9 mouse cellular contexts compared by ENCODE assay signal in genomic region chr10:86375903-86376302, GRCm38 (mm10).
DNase-seq lines count a peak whose midpoint lies in the region; ATAC-seq and TF ChIP-seq lines count a peak whose summit lies in the region.
"Had no signal": no experiment of that assay in that cellular context is flagged by ENCODE, and none has a peak within 500 bp of the region (broad histone marks: within the 10 kb centered on the region; RNA-seq: fewer than 3 reads in every experiment).

No protein-coding gene starts in this region.

- peak; percentile 21 to 43 for DNase-seq in frontal cortex, postnatal 14 days (ENCODE audit: low spot score in 2 of 2)
- DNase-seq in frontal cortex, adult 2 months (ENCODE audit: extremely low spot score in 1 of 2, low spot score in 1 of 2): no peak
- DNase-seq in midbrain, embryonic 11.5 days (ENCODE audit: low spot score, missing footprints): peak; percentile 10
- no peak for DNase-seq in midbrain, embryonic 10.5 days (ENCODE audit: low spot score)
- peak; percentile 65 to 75 for DNase-seq in kidney, postnatal 36 days
- DNase-seq in thymus, adult 2 months: no peak
- no peak for DNase-seq in spleen, postnatal 14 days (ENCODE audit: low spot score in 2 of 2)

- no peak for TF ChIP-seq POLR2A in thymus, adult 2 months (IDR thresholded peaks at IDR 0.05; ENCODE audit: control insufficient read depth, extremely low read depth, insufficient read depth, low read length, poor library complexity)

- no peak overlapping the region for H3K4me3 ChIP-seq in midbrain, embryonic 11.5 days (ENCODE audit: low read depth, low read length)
- no peak overlapping the region for H3K4me3 ChIP-seq in midbrain, embryonic 10.5 days
- no peak overlapping the region for H3K4me3 ChIP-seq in neural tube, embryonic 13.5 days
- no peak overlapping the region for H3K4me3 ChIP-seq in thymus, adult 2 months (ENCODE audit: control insufficient read depth, insufficient read depth, low read length)
- H3K4me3 ChIP-seq: heart, adult 2 months had no signal

- no peak overlapping the region for H3K4me2 ChIP-seq in midbrain, embryonic 11.5 days
- no peak overlapping the region for H3K4me2 ChIP-seq in neural tube, embryonic 13.5 days

- no peak overlapping the region for H3K9ac ChIP-seq in midbrain, embryonic 11.5 days (ENCODE audit: low read length)
- H3K9ac ChIP-seq in neural tube, embryonic 13.5 days: no peak overlapping the region

- H3K27me3 ChIP-seq in midbrain, embryonic 11.5 days (ENCODE audit: control insufficient read depth, insufficient read depth, low read length): no peaks in the 10 kb centered on the region
- no peaks in the 10 kb centered on the region for H3K27me3 ChIP-seq in midbrain, embryonic 10.5 days (ENCODE audit: low read depth, poor library complexity, severe bottlenecking)
- no peaks in the 10 kb centered on the region for H3K27me3 ChIP-seq in neural tube, embryonic 13.5 days
- H3K27me3 ChIP-seq in thymus, adult 2 months (ENCODE audit: control insufficient read depth, insufficient read depth, low read length): no peaks in the 10 kb centered on the region

- no peaks in the 10 kb centered on the region for H3K4me1 ChIP-seq in midbrain, embryonic 11.5 days (ENCODE audit: control insufficient read depth, insufficient read depth, low read length)
- H3K4me1 ChIP-seq in midbrain, embryonic 10.5 days: no peaks in the 10 kb centered on the region
- H3K4me1 ChIP-seq in neural tube, embryonic 13.5 days (replicated peaks): peaks cover 9% of the 10 kb centered on the region; the same call in 1 of the 2 replicates
- H3K4me1 ChIP-seq in thymus, adult 2 months (replicated peaks; ENCODE audit: control insufficient read depth, insufficient read depth, low read length): no peaks in the 10 kb centered on the region

- no peak for ATAC-seq in midbrain, embryonic 11.5 days (ENCODE audit: low FRiP score)
- peak; percentile 91 for ATAC-seq in neural tube, embryonic 13.5 days (ENCODE audit: low read depth)

- H3K36me3 ChIP-seq in midbrain, embryonic 11.5 days (ENCODE audit: control insufficient read depth, insufficient read depth, low read length): no peaks in the 10 kb centered on the region
- H3K36me3 ChIP-seq in midbrain, embryonic 10.5 days: no peaks in the 10 kb centered on the region
- H3K36me3 ChIP-seq in neural tube, embryonic 13.5 days: no peaks in the 10 kb centered on the region
- H3K36me3 ChIP-seq in thymus, adult 2 months (ENCODE audit: control insufficient read depth, insufficient read depth, low read length): no peaks in the 10 kb centered on the region

- no peaks in the 10 kb centered on the region for H3K9me3 ChIP-seq in midbrain, embryonic 11.5 days (ENCODE audit: control insufficient read depth, low read length)
- no peaks in the 10 kb centered on the region for H3K9me3 ChIP-seq in midbrain, embryonic 10.5 days (replicated peaks)
- no peaks in the 10 kb centered on the region for H3K9me3 ChIP-seq in neural tube, embryonic 13.5 days

- no peak overlapping the region for H3K27ac ChIP-seq in midbrain, embryonic 11.5 days (ENCODE audit: low read depth, low read length)
- no peak overlapping the region for H3K27ac ChIP-seq in midbrain, embryonic 10.5 days (replicated peaks)
- H3K27ac ChIP-seq in neural tube, embryonic 13.5 days (replicated peaks): peak overlapping the region; percentile 68
- H3K27ac ChIP-seq in thymus, adult 2 months (ENCODE audit: control insufficient read depth, insufficient read depth, low read length): no peak overlapping the region
- H3K27ac ChIP-seq: heart, adult 2 months had no signal

- TF ChIP-seq CTCF in thymus, adult 2 months (IDR thresholded peaks at IDR 0.05; ENCODE audit: borderline replicate concordance, control insufficient read depth, extremely low read depth, insufficient read depth, low read length, poor library complexity): no peak

- WGBS in midbrain, embryonic 11.5 days: 83% methylated on average over 11 of the region's 11 CpGs
- 84% methylated on average over 11 of the region's 11 CpGs for WGBS in midbrain, embryonic 10.5 days
- 46% methylated on average over 11 of the region's 11 CpGs for WGBS in neural tube, embryonic 13.5 days
- WGBS in thymus, adult 2 months: 95% methylated on average over 11 of the region's 11 CpGs

Comparison
In these comparisons a context has a peak if more than half of its experiments do, and no peak if none do; other contexts are left out.
1. DNase-seq: peak in frontal cortex, postnatal 14 days (2 of 2), midbrain, embryonic 11.5 days (single experiment) and kidney, postnatal 36 days (2 of 2); none in frontal cortex, adult 2 months (0 of 2), midbrain, embryonic 10.5 days (single experiment), thymus, adult 2 months (single experiment) and spleen, postnatal 14 days (0 of 2).